Mouse (Mus musculus): Measurements from ENCODE around the gene Igfbpl1. TPM values are rescaled to one million over a fixed set of nuclear protein-coding genes. Genes with fewer than 3 reads are reported as not detected.

The Igfbpl1 gene
- total and polyA plus RNA-seq, 3 experiments: not detected

GRCm38 (mm10) chr4:45796760-45797159 is 30.0 kb downstream of the Igfbpl1 start:
- Histone ChIP-seq H3K4me3 (ENCODE audit: control insufficient read depth in 1 of 2, insufficient read depth in 1 of 2, low read depth in 2 of 2, low read length in 2 of 2) (no peak overlapping the region), H3K79me2 (ENCODE audit: control insufficient read depth, insufficient read depth, low read length, poor library complexity) (no peaks in the 10 kb centered on the region), H3K4me1 (ENCODE audit: control insufficient read depth in 1 of 2, insufficient read depth in 2 of 2, low read length in 2 of 2) (peaks cover 6 to 16% of the 10 kb centered on the region in 2 experiments), H3K9ac (ENCODE audit: control insufficient read depth, low read depth, low read length, poor library complexity, severe bottlenecking) (no peak overlapping the region), H3K9me3 (replicated peaks; ENCODE audit: insufficient read depth, low read length) (no peaks in the 10 kb centered on the region), H3K36me3 (ENCODE audit: control insufficient read depth in 1 of 2, insufficient read depth in 2 of 2, low read length in 2 of 2) (peaks cover 0 to 7% of the 10 kb centered on the region in 2 experiments; a peak in 2 of 4 replicates), H3K27me3 (ENCODE audit: control insufficient read depth in 1 of 2, insufficient read depth in 2 of 2, low read length in 2 of 2) (peaks cover 0 to 4% of the 10 kb centered on the region in 2 experiments; a peak in 2 of 4 replicates), H3K27ac (ENCODE audit: control insufficient read depth, low read depth, low read length) (no peak overlapping the region)
- TF ChIP-seq ZKSCAN1 (IDR thresholded peaks at IDR 0.05; ENCODE audit: low read depth, low read length) (no peak), BHLHE40 (IDR thresholded peaks at IDR 0.05; ENCODE audit: borderline replicate concordance, low read depth, low read length) (no peak), TCF12 (IDR thresholded peaks at IDR 0.05; ENCODE audit: low read depth, low read length) (no peak), EP300 (IDR thresholded peaks at IDR 0.05; ENCODE audit: low read depth in 1 of 2, low read length in 2 of 2) (no peak), POLR2AphosphoS2 (IDR thresholded peaks at IDR 0.05; ENCODE audit: low read length) (no peak), ELF1 (IDR thresholded peaks at IDR 0.05; ENCODE audit: low read depth, low read length) (no peak), ZC3H11A (IDR thresholded peaks at IDR 0.05; ENCODE audit: low read depth, low read length) (no peak), RAD21 (IDR thresholded peaks at IDR 0.05; ENCODE audit: low read depth, low read length) (no peak), MXI1 (IDR thresholded peaks at IDR 0.05; ENCODE audit: low read depth, low read length) (no peak), TAL1 (IDR thresholded peaks at IDR 0.05; ENCODE audit: low read length) (no peak), ZNF384 (IDR thresholded peaks at IDR 0.05; ENCODE audit: low read depth, low read length) (no peak), POLR2A (IDR thresholded peaks at IDR 0.05; ENCODE audit: control insufficient read depth in 1 of 2, insufficient read depth in 1 of 2, low read depth in 1 of 2, low read length in 2 of 2, poor library complexity in 1 of 2) (no peak), HCFC1 (IDR thresholded peaks at IDR 0.05; ENCODE audit: low read depth, low read length) (no peak), TBP (IDR thresholded peaks at IDR 0.05; ENCODE audit: low read depth, low read length) (no peak), CHD1 (IDR thresholded peaks at IDR 0.05; ENCODE audit: low read depth, low read length) (no peak), KAT2A (conservative IDR thresholded peaks at IDR 0.05; ENCODE audit: low read depth, low read length) (no peak), POLR2AphosphoS5 (IDR thresholded peaks at IDR 0.05; ENCODE audit: borderline replicate concordance, low read depth, low read length) (no peak)
- DNase-seq (ENCODE audit: low read depth, low spot score): no peak

- TF ChIP-seq MYC (IDR thresholded peaks at IDR 0.05; ENCODE audit: low read depth, low read length) (no peak), MAX (IDR thresholded peaks at IDR 0.05; ENCODE audit: low read length) (no peak), ELF1 (IDR thresholded peaks at IDR 0.05; ENCODE audit: low read depth, low read length) (no peak), ZKSCAN1 (IDR thresholded peaks at IDR 0.05; ENCODE audit: low read depth, low read length) (no peak), MAFK (IDR thresholded peaks at IDR 0.05; ENCODE audit: borderline replicate concordance, low read depth, low read length) (no peak), RAD21 (IDR thresholded peaks at IDR 0.05; ENCODE audit: low read depth, low read length) (no peak), CHD2 (IDR thresholded peaks at IDR 0.05; ENCODE audit: low read length) (no peak), GABPA (IDR thresholded peaks at IDR 0.05; ENCODE audit: low read depth, low read length) (no peak), POLR2A (IDR thresholded peaks at IDR 0.05; ENCODE audit: control insufficient read depth in 1 of 2, insufficient read depth in 1 of 2, low read depth in 1 of 2, low read length in 2 of 2, poor library complexity in 1 of 2) (no peak), UBTF (IDR thresholded peaks at IDR 0.05; ENCODE audit: borderline replicate concordance, insufficient read depth, low read depth, low read length) (no peak), NELFE (IDR thresholded peaks at IDR 0.05; ENCODE audit: low read depth, low read length) (no peak), E2F4 (IDR thresholded peaks at IDR 0.05; ENCODE audit: borderline replicate concordance, low read depth, low read length) (no peak), MYB (IDR thresholded peaks at IDR 0.05; ENCODE audit: low read depth, low read length) (no peak), ZNF384 (IDR thresholded peaks at IDR 0.05; ENCODE audit: low read depth, low read length) (no peak), USF2 (IDR thresholded peaks at IDR 0.05; ENCODE audit: borderline replicate concordance in 1 of 2, insufficient read depth in 1 of 2, low read depth in 1 of 2, low read length in 2 of 2) (no peak), CTCF (IDR thresholded peaks at IDR 0.05 in 2 of 3, conservative IDR thresholded peaks at IDR 0.05 in 1 of 3; ENCODE audit: control insufficient read depth in 1 of 3, insufficient read depth in 1 of 3, low read depth in 2 of 3, low read length in 3 of 3, poor library complexity in 1 of 3, severe bottlenecking in 1 of 3) (no peak), SMC3 (IDR thresholded peaks at IDR 0.05; ENCODE audit: low read depth, low read length) (no peak), GATA1 (IDR thresholded peaks at IDR 0.05; ENCODE audit: low read depth, low read length) (no peak)
- peak; percentile 26 for DNase-seq (ENCODE audit: low read depth, low spot score)
- Histone ChIP-seq H3K79me2 (ENCODE audit: control insufficient read depth, insufficient read depth, low read length, poor library complexity) (no peaks in the 10 kb centered on the region), H3K9ac (ENCODE audit: control insufficient read depth, low read depth, low read length, poor library complexity, severe bottlenecking) (peak overlapping the region; percentile 46), H3K27me3 (ENCODE audit: control insufficient read depth in 1 of 2, insufficient read depth in 2 of 2, low read length in 2 of 2) (peaks cover 0 to 4% of the 10 kb centered on the region in 2 experiments; a peak in 2 of 4 replicates), H3K36me3 (ENCODE audit: control insufficient read depth in 1 of 2, insufficient read depth in 2 of 2, low read length in 2 of 2) (peaks cover 0 to 7% of the 10 kb centered on the region in 2 experiments; a peak in 2 of 4 replicates), H3K27ac (ENCODE audit: control insufficient read depth, low read depth, low read length) (no peak overlapping the region), H3K4me3 (ENCODE audit: control insufficient read depth in 1 of 2, insufficient read depth in 1 of 2, low read depth in 2 of 2, low read length in 2 of 2) (peak overlapping the region; percentile 37 to 44), H3K9me3 (replicated peaks; ENCODE audit: insufficient read depth, low read length) (no peaks in the 10 kb centered on the region), H3K4me1 (ENCODE audit: control insufficient read depth in 1 of 2, insufficient read depth in 2 of 2, low read length in 2 of 2) (peaks cover 6 to 16% of the 10 kb centered on the region in 2 experiments)
Observed at GRCm38 (mm10) chr4:45795191-45795811, 31.4 kb downstream of the Igfbpl1 start.

Data from MEL (cell line).